ENCODE assay signal across 11 mouse cellular contexts in genomic region chr13:59402026-59402775, GRCm38 (mm10).
DNase-seq lines count a peak whose midpoint lies in the region; ATAC-seq and TF ChIP-seq lines count a peak whose summit lies in the region.
"Had no signal": no experiment of that assay in that cellular context is flagged by ENCODE, and none has a peak within 500 bp of the region (broad histone marks: within the 10 kb centered on the region; RNA-seq: fewer than 3 reads in every experiment).

No protein-coding gene starts in this region.

- H3K4me3 ChIP-seq in hindbrain, embryonic 12.5 days, result no peak overlapping the region
- no peak overlapping the region for H3K4me3 ChIP-seq in liver, postnatal 0 days (ENCODE audit: low read depth, low read length)
- H3K4me3 ChIP-seq in thymus, adult 2 months (ENCODE audit: control insufficient read depth, insufficient read depth, low read length), result no peak overlapping the region

- TF ChIP-seq EP300 in liver, postnatal 0 days (IDR thresholded peaks at IDR 0.05; ENCODE audit: low read depth), result no peak

- ATAC-seq in hindbrain, embryonic 12.5 days (ENCODE audit: low FRiP score), result peak; percentile 54
- ATAC-seq in liver, postnatal 0 days, result no peak

- H3K27me3 ChIP-seq in hindbrain, embryonic 12.5 days, result no peaks in the 10 kb centered on the region
- no peaks in the 10 kb centered on the region for H3K27me3 ChIP-seq in liver, postnatal 0 days (ENCODE audit: insufficient read depth, low read length)
- H3K27me3 ChIP-seq in thymus, adult 2 months (ENCODE audit: control insufficient read depth, insufficient read depth, low read length), result no peaks in the 10 kb centered on the region

- TF ChIP-seq POLR2A in thymus, adult 2 months (IDR thresholded peaks at IDR 0.05; ENCODE audit: control insufficient read depth, extremely low read depth, insufficient read depth, low read length, poor library complexity), result no peak

- intact Hi-C loops in left cerebral cortex, postnatal 4 days (cut with DNase I), result no loop called here
- intact Hi-C loops in left cerebral cortex, postnatal 25 days (cut with DNase I), result no loop called here

- H3K4me1 ChIP-seq in hindbrain, embryonic 12.5 days, result peaks cover 14% of the 10 kb centered on the region
- H3K4me1 ChIP-seq in liver, postnatal 0 days (ENCODE audit: insufficient read depth), result no peaks in the 10 kb centered on the region
- no peaks in the 10 kb centered on the region for H3K4me1 ChIP-seq in thymus, adult 2 months (replicated peaks; ENCODE audit: control insufficient read depth, insufficient read depth, low read length)

- DNase-seq in left cerebral cortex, adult 11 months (ENCODE audit: low spot score), result peak; percentile 87
- DNase-seq in left cerebral cortex, postnatal 4 days, result no peak
- DNase-seq in left cerebral cortex, postnatal 25 days (ENCODE audit: low spot score in 2 of 2), result peak; percentile 80 to 95
- peak; percentile 81 to 88 for DNase-seq in right cerebral cortex, postnatal 36 days (ENCODE audit: low spot score in 2 of 2)
- no peak for DNase-seq in liver, postnatal 0 days
- DNase-seq in thymus, adult 2 months, result no peak
- no peak for DNase-seq in cerebellum, adult 18-20 months
- DNase-seq: kidney, postnatal 25 days; spleen, adult 18-20 months had no signal

- no peaks in the 10 kb centered on the region for H3K9me3 ChIP-seq in hindbrain, embryonic 12.5 days (replicated peaks)
- H3K9me3 ChIP-seq in liver, postnatal 0 days (ENCODE audit: low read length), result no peaks in the 10 kb centered on the region

- no peak overlapping the region for H3K4me2 ChIP-seq in hindbrain, embryonic 12.5 days (replicated peaks)
- H3K4me2 ChIP-seq in liver, postnatal 0 days (ENCODE audit: low read depth, low read length), result no peak overlapping the region
- H3K4me2 ChIP-seq: heart, embryonic 11.5 days had no signal

- H3K27ac ChIP-seq in hindbrain, embryonic 12.5 days, result peak overlapping the region; percentile 52; the same call in 1 of the 2 replicates
- no peak overlapping the region for H3K27ac ChIP-seq in liver, postnatal 0 days (ENCODE audit: low read depth)
- no peak overlapping the region for H3K27ac ChIP-seq in thymus, adult 2 months (ENCODE audit: control insufficient read depth, insufficient read depth, low read length)

- H3K36me3 ChIP-seq in hindbrain, embryonic 12.5 days, result no peaks in the 10 kb centered on the region
- no peaks in the 10 kb centered on the region for H3K36me3 ChIP-seq in liver, postnatal 0 days (replicated peaks; ENCODE audit: insufficient read depth, low read length)
- no peaks in the 10 kb centered on the region for H3K36me3 ChIP-seq in thymus, adult 2 months (ENCODE audit: control insufficient read depth, insufficient read depth, low read length)

- no peak overlapping the region for H3K9ac ChIP-seq in hindbrain, embryonic 12.5 days
- no peak overlapping the region for H3K9ac ChIP-seq in liver, postnatal 0 days (replicated peaks)

- no peak for TF ChIP-seq CTCF in liver, postnatal 0 days (IDR thresholded peaks at IDR 0.05; ENCODE audit: low read depth)
- TF ChIP-seq CTCF in thymus, adult 2 months (IDR thresholded peaks at IDR 0.05; ENCODE audit: borderline replicate concordance, control insufficient read depth, extremely low read depth, insufficient read depth, low read length, poor library complexity), result no peak

- WGBS in hindbrain, embryonic 12.5 days, result 61% methylated on average over 14 of the region's 14 CpGs
- 84% methylated on average over 14 of the region's 14 CpGs for WGBS in liver, postnatal 0 days (ENCODE audit: insufficient replicate concordance)
- 95% methylated on average over 14 of the region's 14 CpGs for WGBS in thymus, adult 2 months

Comparison
In these comparisons a context has a peak if more than half of its experiments do, and no peak if none do; other contexts are left out.
1. DNase-seq: peak in left cerebral cortex, adult 11 months (single experiment), left cerebral cortex, postnatal 25 days (2 of 2) and right cerebral cortex, postnatal 36 days (2 of 2); none in left cerebral cortex, postnatal 4 days (single experiment), liver, postnatal 0 days (single experiment), thymus, adult 2 months (single experiment) and cerebellum, adult 18-20 months (0 of 2).